Mouse (Mus musculus) megakaryocyte, embryonic 14.5 days (primary cell): ENCODE measurements around the gene 3830406C13Rik.

Experiments used
- FLI1 ChIP-seq: IDR thresholded peaks from 2 replicates; pipeline ENCODE4 v1.6.1; 2012; ENCODE audit warnings: low read length, inconsistent platforms, mixed read lengths
- GATA1 ChIP-seq: IDR thresholded peaks from 3 replicates; pipeline ENCODE4 v1.6.1; 2012; ENCODE audit warnings: mixed read lengths, low read length, inconsistent platforms, borderline replicate concordance

DNA sequence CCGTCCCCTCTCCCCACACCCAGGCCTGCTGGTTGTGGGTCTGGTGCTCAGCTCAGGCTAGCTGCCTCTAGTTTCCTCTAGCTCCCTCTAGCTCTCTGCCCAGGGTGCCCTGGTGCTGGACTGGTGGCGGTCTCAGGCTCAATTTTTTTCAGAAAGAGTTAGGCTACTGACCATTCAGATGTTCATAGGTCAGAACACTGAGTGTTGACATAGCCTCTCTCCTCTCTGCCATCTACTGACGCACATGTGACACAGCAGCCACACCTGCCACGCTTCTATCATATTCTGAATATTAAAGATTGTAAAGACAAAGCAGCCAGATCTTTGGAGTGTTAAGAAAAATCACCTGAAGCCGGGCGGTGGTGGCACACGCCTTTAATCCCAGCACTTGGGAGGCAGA, 49.6 kb downstream of the 3830406C13Rik start:
- TF ChIP-seq FLI1 (no peak), GATA1 (no peak)
